Mouse (Mus musculus) MEL (cell line): ENCODE results near the gene Pdgfra.
A peak's percentile ranks its signal among the peaks of the same experiment; 100 is the strongest.

Source experiments
- CTCF ChIP-seq, 3 experiments: IDR thresholded peaks in 2 of 3; conservative IDR thresholded peaks in 1 of 3; 2 replicates each; pipeline ENCODE4 v1.5.1; 2011 to 2012; ENCODE audit warnings: low read length in 3 of 3, low read depth in 2 of 3, mild to moderate bottlenecking in 2 of 3, improper control_type of control experiment in 1 of 3, inconsistent platforms in 1 of 3, mixed read lengths in 1 of 3, moderate library complexity in 1 of 3; ENCODE audit not compliant: control insufficient read depth in 1 of 3, insufficient read depth in 1 of 3, poor library complexity in 1 of 3, severe bottlenecking in 1 of 3
- NRF1 ChIP-seq: IDR thresholded peaks from 2 replicates; pipeline ENCODE4 v1.6.1; 2014; ENCODE audit warnings: low read depth, mild to moderate bottlenecking, inconsistent platforms, low read length, improper control_type of control experiment, moderate library complexity; ENCODE audit not compliant: poor library complexity, insufficient read depth, severe bottlenecking

DNA sequence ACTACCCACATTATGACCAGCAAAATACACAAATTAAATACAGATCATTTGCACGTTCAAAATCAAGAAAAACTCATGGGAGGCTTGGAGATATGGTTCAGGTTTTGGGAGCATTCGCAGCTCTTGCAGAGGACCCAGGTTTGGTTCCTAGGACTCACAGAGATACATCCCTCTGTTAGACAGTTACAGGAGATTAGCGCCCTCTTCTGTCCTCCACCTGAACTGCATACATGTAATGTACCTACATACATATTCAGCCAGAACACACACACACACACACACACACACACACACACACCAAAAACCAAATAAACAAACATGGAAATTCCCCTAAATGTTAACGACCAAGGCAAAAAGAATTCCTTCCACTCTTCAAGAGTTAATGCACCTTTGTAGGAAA lies 12.6 kb downstream of the Pdgfra start:
- peak; percentile 18 to 49 (median 31); a peak in 3 of 6 replicates for TF ChIP-seq CTCF (IDR thresholded peaks at IDR 0.05 in 2 of 3, conservative IDR thresholded peaks at IDR 0.05 in 1 of 3; ENCODE audit: control insufficient read depth in 1 of 3, insufficient read depth in 1 of 3, low read depth in 2 of 3, low read length in 3 of 3, poor library complexity in 1 of 3, severe bottlenecking in 1 of 3)
- TF ChIP-seq NRF1 = no peak
